Mouse (Mus musculus) forebrain, embryonic 11.5 days (tissue): ENCODE measurements at regions not wholly inside any gene's neighbourhood (a gene's known extent, or its start where the extent isn't known, plus 50 kb on each side); places are given as distances from the start of the nearest gene placed in this dataset.
"Not testable (repeated sequence)": the region's sequence is repeated elsewhere in the genome, so short reads cannot be mapped to it uniquely, and the experiment has no call there.

Experiments
- ATAC-seq: fragments of 200-750 bp; cut with Nextera tagmentation; replicated peaks from 2 replicates; pipeline ENCODE4 v1.8.0; 2017; ENCODE audit warnings: moderate TSS enrichment; ENCODE audit not compliant: low FRiP score
- DNase-seq: peaks from one replicate; pipeline ENCODE4 v3.0.0-alpha.2; 2017; ENCODE audit warnings: low spot score
- H3K27ac ChIP-seq: fragments of 300-500 bp; sonication (generic); 2 replicates; pipeline ENCODE4 v1.5.1; 2014; ENCODE audit warnings: low read depth, low read length
- H3K27me3 ChIP-seq: fragments of 300-500 bp; sonication (generic); 2 replicates; pipeline ENCODE4 v1.6.1; 2014; ENCODE audit warnings: mild to moderate bottlenecking, low read length, mixed read lengths; ENCODE audit not compliant: control insufficient read depth, insufficient read depth
- H3K36me3 ChIP-seq: fragments of 300-500 bp; sonication (generic); 2 replicates; pipeline ENCODE4 v1.6.1; 2014; ENCODE audit warnings: mild to moderate bottlenecking, low read length, moderate library complexity, mixed read lengths; ENCODE audit not compliant: control insufficient read depth, insufficient read depth
- H3K4me1 ChIP-seq: fragments of 300-500 bp; sonication (generic); replicated peaks from 2 replicates; pipeline ENCODE4 v1.6.1; 2014; ENCODE audit warnings: low read length, mixed read lengths; ENCODE audit not compliant: control insufficient read depth, insufficient read depth
- H3K4me2 ChIP-seq: fragments of 300-500 bp; sonication (generic); 2 replicates; pipeline ENCODE4 v1.6.1; 2014; ENCODE audit warnings: low read depth, mild to moderate bottlenecking, low read length, moderate library complexity, mixed read lengths; ENCODE audit not compliant: severe bottlenecking
- H3K4me3 ChIP-seq: fragments of 300-500 bp; sonication (generic); 2 replicates; pipeline ENCODE4 v1.5.1; 2014; ENCODE audit warnings: low read depth, low read length
- H3K9ac ChIP-seq: fragments of 300-500 bp; sonication (generic); 2 replicates; pipeline ENCODE4 v1.6.1; 2014; ENCODE audit warnings: low read length
- H3K9me3 ChIP-seq: fragments of 300-500 bp; sonication (generic); 2 replicates; pipeline ENCODE4 v1.6.1; 2016; ENCODE audit warnings: low read length, mixed read lengths; ENCODE audit not compliant: control insufficient read depth
- WGBS: fragments of 180-500 bp; shearing (Covaris S2); extraction: QIAGEN DNeasy Blood & Tissue Kit; methylation state at CpG from one replicate; pipeline ENCODE4 v1.1.7; 2014; 5-methylcytosine and 5-hydroxymethylcytosine counted together

GRCm38 (mm10) chr16:12859714-12860355 is 249.6 kb upstream of the Ercc4 start:
- no peak for ATAC-seq
- Histone ChIP-seq H3K4me1 (no peaks in the 10 kb centered on the region), H3K27me3 (no peaks in the 10 kb centered on the region), H3K36me3 (no peaks in the 10 kb centered on the region), H3K9ac (no peak overlapping the region), H3K9me3 (no peaks in the 10 kb centered on the region), H3K27ac (no peak overlapping the region), H3K4me2 (no peak overlapping the region), H3K4me3 (no peak overlapping the region)
- whole genome bisulfite sequencing, result 84% methylated on average over 5 of the region's 5 CpGs
- DNase-seq, result no peak

GRCm38 (mm10) chr16:12862561-12862960 is 246.9 kb upstream of the Ercc4 start:
- WGBS, result 85% methylated on average over 5 of the region's 5 CpGs
- no peaks in the 10 kb centered on the region for H3K27me3 ChIP-seq
- H3K4me3 ChIP-seq, result no peak overlapping the region
- no peaks in the 10 kb centered on the region for H3K9me3 ChIP-seq
- ATAC-seq, result no peak
- no peak overlapping the region for H3K9ac ChIP-seq
- no peak overlapping the region for H3K27ac ChIP-seq
- H3K36me3 ChIP-seq, result no peaks in the 10 kb centered on the region
- no peak overlapping the region for H3K4me2 ChIP-seq
- no peaks in the 10 kb centered on the region for H3K4me1 ChIP-seq
- DNase-seq, result no peak

GRCm38 (mm10) chr16:12878326-12878725 is 231.2 kb upstream of the Ercc4 start:
- not testable (repeated sequence) for H3K27me3 ChIP-seq, H3K9me3 ChIP-seq, H3K4me3 ChIP-seq, H3K27ac ChIP-seq, H3K9ac ChIP-seq, H3K36me3 ChIP-seq, H3K4me2 ChIP-seq, ATAC-seq, H3K4me1 ChIP-seq, DNase-seq
- 90% methylated on average over 5 of the region's 5 CpGs for WGBS

GRCm38 (mm10) chr16:12880011-12880410 is 229.5 kb upstream of the Ercc4 start:
- no peak overlapping the region for H3K27ac ChIP-seq
- no peak overlapping the region for H3K4me2 ChIP-seq
- H3K27me3 ChIP-seq, result no peaks in the 10 kb centered on the region
- no peaks in the 10 kb centered on the region for H3K36me3 ChIP-seq
- no peak overlapping the region for H3K4me3 ChIP-seq
- no peak overlapping the region for H3K9ac ChIP-seq
- WGBS, result 85% methylated on average over 8 of the region's 8 CpGs
- H3K4me1 ChIP-seq, result no peaks in the 10 kb centered on the region
- DNase-seq (no peak), ATAC-seq (no peak)
- H3K9me3 ChIP-seq, result no peaks in the 10 kb centered on the region

GRCm38 (mm10) chr16:12880481-12880880 is 229.0 kb upstream of the Ercc4 start:
- ATAC-seq, result no peak
- Histone ChIP-seq H3K27me3 (no peaks in the 10 kb centered on the region), H3K36me3 (no peaks in the 10 kb centered on the region), H3K9me3 (no peaks in the 10 kb centered on the region), H3K9ac (no peak overlapping the region), H3K4me1 (no peaks in the 10 kb centered on the region), H3K4me2 (no peak overlapping the region), H3K4me3 (no peak overlapping the region), H3K27ac (no peak overlapping the region)
- 93% methylated on average over 7 of the region's 7 CpGs for WGBS
- DNase-seq, result no peak

GRCm38 (mm10) chr16:12882690-12883089 is 226.8 kb upstream of the Ercc4 start:
- no peaks in the 10 kb centered on the region for H3K9me3 ChIP-seq
- no peaks in the 10 kb centered on the region for H3K4me1 ChIP-seq
- H3K27me3 ChIP-seq, result no peaks in the 10 kb centered on the region
- no peak for ATAC-seq
- DNase-seq, result no peak
- H3K4me2 ChIP-seq, result no peak overlapping the region
- no peaks in the 10 kb centered on the region for H3K36me3 ChIP-seq
- H3K4me3 ChIP-seq, result no peak overlapping the region
- H3K9ac ChIP-seq, result no peak overlapping the region
- no peak overlapping the region for H3K27ac ChIP-seq
- 76% methylated on average over 1 of the region's 1 CpGs for WGBS

- H3K4me1 ChIP-seq, result no peaks in the 10 kb centered on the region
These were observed 224.9 kb upstream of the Ercc4 start for GRCm38 (mm10) chr16:12884556-12884955.

GRCm38 (mm10) chr16:12886127-12886526 is 223.4 kb upstream of the Ercc4 start:
- no peaks in the 10 kb centered on the region for H3K27me3 ChIP-seq
- ATAC-seq (no peak), DNase-seq (no peak)
- no peaks in the 10 kb centered on the region for H3K9me3 ChIP-seq
- WGBS, result 93% methylated on average over 1 of the region's 1 CpGs
- no peak overlapping the region for H3K4me3 ChIP-seq
- no peak overlapping the region for H3K4me2 ChIP-seq
- no peaks in the 10 kb centered on the region for H3K36me3 ChIP-seq
- no peak overlapping the region for H3K27ac ChIP-seq
- H3K9ac ChIP-seq, result no peak overlapping the region
- H3K4me1 ChIP-seq, result no peaks in the 10 kb centered on the region

More at GRCm38 (mm10) chr16:12884556-12884955, 224.9 kb upstream of the Ercc4 start:
- 3% methylated on average over 3 of the region's 3 CpGs for WGBS
- ATAC-seq (peak; percentile 73), DNase-seq (no peak)
- Histone ChIP-seq H3K4me2 (no peak overlapping the region), H3K9me3 (no peaks in the 10 kb centered on the region), H3K9ac (no peak overlapping the region), H3K27ac (0 out of 2 replicates have a peak overlapping the region, but pooled peaks have one; percentile 28), H3K4me3 (no peak overlapping the region), H3K36me3 (no peaks in the 10 kb centered on the region), H3K27me3 (no peaks in the 10 kb centered on the region)

GRCm38 (mm10) chr16:12887381-12887780 is 222.1 kb upstream of the Ercc4 start:
- no peak overlapping the region for H3K9ac ChIP-seq
- no peaks in the 10 kb centered on the region for H3K27me3 ChIP-seq
- DNase-seq, result no peak
- H3K36me3 ChIP-seq, result no peaks in the 10 kb centered on the region
- 73% methylated on average over 2 of the region's 2 CpGs for WGBS
- H3K4me3 ChIP-seq, result no peak overlapping the region
- no peak for ATAC-seq
- H3K4me1 ChIP-seq, result no peaks in the 10 kb centered on the region
- H3K4me2 ChIP-seq, result no peak overlapping the region
- H3K27ac ChIP-seq, result no peak overlapping the region
- H3K9me3 ChIP-seq, result no peaks in the 10 kb centered on the region
